Mouse (Mus musculus) heart, postnatal 0 days (tissue): ENCODE results near the gene Nmnat2.

Experiments used
- CTCF ChIP-seq: IDR thresholded peaks from 2 replicates; pipeline ENCODE4 v1.5.1; 2016; ENCODE audit warnings: antibody characterized with exemption, control low read depth, low read depth
- EP300 ChIP-seq: IDR thresholded peaks from 2 replicates; pipeline ENCODE4 v1.6.1; 2016; ENCODE audit warnings: antibody characterized with exemption, low read depth

DNA sequence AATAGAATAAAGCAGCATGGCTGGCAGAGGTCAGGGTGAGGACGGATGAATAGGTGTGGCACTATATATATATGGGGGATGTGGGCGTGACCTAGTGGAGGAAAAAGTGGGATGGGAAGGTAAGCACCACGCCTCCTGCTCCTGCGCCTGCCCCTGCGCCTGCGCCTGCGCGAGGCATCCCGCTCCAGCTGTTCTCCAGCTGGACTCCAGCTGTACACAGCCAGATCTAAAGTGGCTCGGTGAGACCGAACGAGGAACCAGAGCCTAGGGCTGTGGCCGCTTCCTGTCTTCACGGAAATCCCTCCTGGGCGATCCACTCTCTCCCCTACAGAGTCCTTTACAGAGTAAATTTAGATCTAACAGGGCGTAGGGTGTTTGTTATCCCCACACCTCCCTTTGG lies 116.8 kb downstream of the Nmnat2 start:
- TF ChIP-seq CTCF (no peak), EP300 (no peak)
